Mouse (Mus musculus) hindbrain, embryonic 14.5 days (tissue): ENCODE measurements around the gene Gnl1. TPM values are rescaled to one million over a fixed set of nuclear protein-coding genes. Genes with fewer than 3 reads are reported as not detected.
"Not testable (repeated sequence)": the region's sequence is repeated elsewhere in the genome, so short reads cannot be mapped to it uniquely, and the experiment has no call there.

ENCODE experiments used
- ATAC-seq: fragments of 200-750 bp; cut with Nextera tagmentation; 2 replicates; pipeline ENCODE4 v1.8.0; 2017; ENCODE audit warnings: moderate number of reproducible peaks, mild to moderate bottlenecking, moderate TSS enrichment, moderate library complexity; ENCODE audit not compliant: low FRiP score
- DNase-seq: peaks from one replicate; pipeline ENCODE4 v3.0.0-alpha.2; 2015; ENCODE audit warnings: low spot score
- H3K27ac ChIP-seq: fragments of 300-500 bp; sonication (generic); 2 replicates; pipeline ENCODE4 v1.5.1; 2014; ENCODE audit warnings: mild to moderate bottlenecking, moderate library complexity
- H3K27me3 ChIP-seq: fragments of 300-500 bp; sonication (generic); 2 replicates; pipeline ENCODE4 v1.6.1; 2014; ENCODE audit warnings: mild to moderate bottlenecking, low read length, mixed read lengths; ENCODE audit not compliant: control insufficient read depth, insufficient read depth
- H3K36me3 ChIP-seq: fragments of 300-500 bp; sonication (generic); replicated peaks from 2 replicates; pipeline ENCODE4 v1.6.1; 2014; ENCODE audit not compliant: control insufficient read depth, insufficient read depth
- H3K4me1 ChIP-seq: fragments of 300-500 bp; sonication (generic); replicated peaks from 2 replicates; pipeline ENCODE4 v1.6.1; 2014; ENCODE audit warnings: antibody characterized with exemption, low read length, mixed read lengths; ENCODE audit not compliant: control insufficient read depth, insufficient read depth
- H3K4me2 ChIP-seq: fragments of 300-500 bp; sonication (generic); replicated peaks from 2 replicates; pipeline ENCODE4 v1.6.1; 2014; ENCODE audit warnings: mild to moderate bottlenecking, moderate library complexity
- H3K4me3 ChIP-seq: fragments of 300-500 bp; sonication (generic); replicated peaks from 2 replicates; pipeline ENCODE4 v1.5.1; 2014; ENCODE audit warnings: mild to moderate bottlenecking, low read length
- H3K9ac ChIP-seq: fragments of 300-500 bp; sonication (generic); 2 replicates; pipeline ENCODE4 v1.6.1; 2014
- H3K9me3 ChIP-seq: fragments of 300-500 bp; sonication (generic); 2 replicates; pipeline ENCODE4 v1.6.1; 2016; ENCODE audit warnings: low read length; ENCODE audit not compliant: control insufficient read depth
- WGBS: fragments of 180-500 bp; shearing (Covaris S2); extraction: QIAGEN DNeasy Blood & Tissue Kit; methylation state at CpG from one replicate; pipeline ENCODE4 v1.1.7; 2014; 5-methylcytosine and 5-hydroxymethylcytosine counted together
- polyA plus RNA-seq: library from polyadenylated mRNA; unstranded; fragments of >200 nt; fragmentation: Nextera tagmentation; extraction: Ambion mirVana; gene quantifications from 2 replicates; pipeline ENCODE4 v1.2.1, GENCODE M21; 2014

Gene Gnl1
- polyA plus RNA-seq, 1 experiment from 2014 or later: 52.2 TPM

- Histone ChIP-seq H3K27ac (no peak overlapping the region), H3K27me3 (no peaks in the 10 kb centered on the region), H3K4me1 (no peaks in the 10 kb centered on the region), H3K9ac (no peak overlapping the region), H3K9me3 (no peaks in the 10 kb centered on the region), H3K4me2 (no peak overlapping the region), H3K4me3 (no peak overlapping the region), H3K36me3 (no peaks in the 10 kb centered on the region)
- DNase-seq (no peak), ATAC-seq (no peak)
- WGBS: 96% methylated on average over 1 of the region's 1 CpGs
Measured at GRCm38 (mm10) chr17:36021309-36021708, 41.7 kb downstream of the Gnl1 start.

GRCm38 (mm10) chr17:36022098-36022497 lies 42.4 kb downstream of the Gnl1 start:
- DNase-seq: no peak
- Histone ChIP-seq H3K4me2 (no peak overlapping the region), H3K9me3 (no peaks in the 10 kb centered on the region), H3K4me1 (no peaks in the 10 kb centered on the region), H3K36me3 (no peaks in the 10 kb centered on the region), H3K9ac (no peak overlapping the region), H3K27ac (no peak overlapping the region), H3K27me3 (no peaks in the 10 kb centered on the region), H3K4me3 (no peak overlapping the region)
- WGBS: 96% methylated on average over 9 of the region's 9 CpGs
- no peak for ATAC-seq

GRCm38 (mm10) chr17:36022922-36023321 lies 43.3 kb downstream of the Gnl1 start:
- Histone ChIP-seq H3K4me1 (no peaks in the 10 kb centered on the region), H3K27ac (no peak overlapping the region), H3K9me3 (no peaks in the 10 kb centered on the region), H3K4me3 (no peak overlapping the region), H3K36me3 (no peaks in the 10 kb centered on the region), H3K4me2 (no peak overlapping the region), H3K27me3 (no peaks in the 10 kb centered on the region), H3K9ac (no peak overlapping the region)
- DNase-seq (no peak), ATAC-seq (no peak)
- 95% methylated on average over 6 of the region's 6 CpGs for WGBS

GRCm38 (mm10) chr17:36023710-36024654 lies 44.3 kb downstream of the Gnl1 start:
- Histone ChIP-seq H3K36me3 (no peaks in the 10 kb centered on the region), H3K9me3 (no peaks in the 10 kb centered on the region), H3K27me3 (no peaks in the 10 kb centered on the region), H3K4me2 (no peak overlapping the region), H3K4me1 (no peaks in the 10 kb centered on the region), H3K4me3 (no peak overlapping the region), H3K9ac (no peak overlapping the region), H3K27ac (no peak overlapping the region)
- ATAC-seq (no peak), DNase-seq (no peak)
- 66% methylated on average over 9 of the region's 9 CpGs for WGBS

- Histone ChIP-seq H3K4me3 (no peak overlapping the region), H3K4me1 (no peaks in the 10 kb centered on the region)
- ATAC-seq: no peak
Measured at GRCm38 (mm10) chr17:36025197-36025596, 45.5 kb downstream of the Gnl1 start.

GRCm38 (mm10) chr17:36025901-36026300 lies 46.2 kb downstream of the Gnl1 start:
- Histone ChIP-seq H3K36me3 (no peaks in the 10 kb centered on the region), H3K4me1 (no peaks in the 10 kb centered on the region), H3K9ac (no peak overlapping the region), H3K9me3 (no peaks in the 10 kb centered on the region), H3K27ac (no peak overlapping the region), H3K4me3 (no peak overlapping the region), H3K4me2 (no peak overlapping the region), H3K27me3 (no peaks in the 10 kb centered on the region)
- 52% methylated on average over 4 of the region's 4 CpGs for WGBS
- DNase-seq: no peak
- no peak for ATAC-seq

More at GRCm38 (mm10) chr17:36025197-36025596, 45.5 kb downstream of the Gnl1 start:
- Histone ChIP-seq H3K9ac (no peak overlapping the region), H3K4me2 (no peak overlapping the region), H3K27ac (no peak overlapping the region), H3K36me3 (no peaks in the 10 kb centered on the region), H3K27me3 (no peaks in the 10 kb centered on the region), H3K9me3 (no peaks in the 10 kb centered on the region)
- 53% methylated on average over 5 of the region's 5 CpGs for WGBS
- DNase-seq: no peak

- no peaks in the 10 kb centered on the region for H3K36me3 ChIP-seq
- H3K9ac ChIP-seq: no peak overlapping the region
- DNase-seq (no peak), ATAC-seq (no peak)
- H3K27ac ChIP-seq: no peak overlapping the region
- WGBS: 97% methylated on average over 4 of the region's 4 CpGs
- no peaks in the 10 kb centered on the region for H3K9me3 ChIP-seq
- peaks cover 5% of the 10 kb centered on the region; the same call in 1 of the 2 replicates for H3K27me3 ChIP-seq
- H3K4me3 ChIP-seq: no peak overlapping the region
- peaks cover 9% of the 10 kb centered on the region; the same call in 1 of the 2 replicates for H3K4me1 ChIP-seq
- H3K4me2 ChIP-seq: no peak overlapping the region
Measured at GRCm38 (mm10) chr17:36027663-36028062, 48.0 kb downstream of the Gnl1 start.

GRCm38 (mm10) chr17:36028879-36029619 lies 49.4 kb downstream of the Gnl1 start:
- Histone ChIP-seq H3K36me3 (no peaks in the 10 kb centered on the region), H3K4me1 (peaks cover 9% of the 10 kb centered on the region; the same call in 1 of the 2 replicates), H3K4me3 (no peak overlapping the region), H3K9ac (no peak overlapping the region), H3K4me2 (no peak overlapping the region), H3K27ac (no peak overlapping the region), H3K27me3 (peaks cover 6% of the 10 kb centered on the region; the same call in 1 of the 2 replicates), H3K9me3 (no peaks in the 10 kb centered on the region)
- WGBS: 73% methylated on average over 7 of the region's 7 CpGs
- ATAC-seq (no peak), DNase-seq (no peak)

GRCm38 (mm10) chr17:36030046-36030702 lies 50.5 kb downstream of the Gnl1 start:
- not testable (repeated sequence) for H3K4me2 ChIP-seq, H3K27ac ChIP-seq, H3K4me1 ChIP-seq, DNase-seq, H3K36me3 ChIP-seq, H3K9me3 ChIP-seq, H3K4me3 ChIP-seq, H3K9ac ChIP-seq, ATAC-seq, H3K27me3 ChIP-seq
- WGBS: 71% methylated on average over 2 of the region's 4 CpGs
